Mouse (Mus musculus): ENCODE data around the gene Ank3. TPM values are rescaled to one million over a fixed set of nuclear protein-coding genes. Genes with fewer than 3 reads are reported as not detected.

Ank3 gene
- polyA plus RNA-seq, 1 experiment from 2014 or later: 21.6 TPM

GRCm38 (mm10) chr10:69917711-69918110, 519.1 kb downstream of the Ank3 start:
- TF ChIP-seq CTCF (IDR thresholded peaks at IDR 0.05; ENCODE audit: low read depth): no peak
- Histone ChIP-seq H3K4me3 (ENCODE audit: low read depth, low read length) (no peak overlapping the region), H3K27ac (ENCODE audit: low read depth, low read length) (no peak overlapping the region), H3K4me2 (replicated peaks; ENCODE audit: low read depth) (no peak overlapping the region), H3K9me3 (ENCODE audit: control insufficient read depth) (no peaks in the 10 kb centered on the region), H3K4me1 (replicated peaks; ENCODE audit: control insufficient read depth, insufficient read depth, low read length) (peaks cover 6% of the 10 kb centered on the region; the same call in 1 of the 2 replicates), H3K36me3 (ENCODE audit: control insufficient read depth, insufficient read depth) (no peaks in the 10 kb centered on the region), H3K9ac (ENCODE audit: low read depth, low read length) (no peak overlapping the region), H3K27me3 (replicated peaks; ENCODE audit: control insufficient read depth, insufficient read depth, low read length) (no peaks in the 10 kb centered on the region)
- WGBS: 92% methylated on average over 5 of the region's 5 CpGs
- ATAC-seq: no peak

- H3K4me1 ChIP-seq (replicated peaks; ENCODE audit: control insufficient read depth, insufficient read depth, low read length): peaks cover 6% of the 10 kb centered on the region; the same call in 1 of the 2 replicates
- no peaks in the 10 kb centered on the region for H3K9me3 ChIP-seq (ENCODE audit: control insufficient read depth)
- H3K4me2 ChIP-seq (replicated peaks; ENCODE audit: low read depth): no peak overlapping the region
- TF ChIP-seq CTCF (IDR thresholded peaks at IDR 0.05; ENCODE audit: low read depth): no peak
- no peaks in the 10 kb centered on the region for H3K27me3 ChIP-seq (replicated peaks; ENCODE audit: control insufficient read depth, insufficient read depth, low read length)
- H3K36me3 ChIP-seq (ENCODE audit: control insufficient read depth, insufficient read depth): no peaks in the 10 kb centered on the region
- H3K9ac ChIP-seq (ENCODE audit: low read depth, low read length): no peak overlapping the region
- no peak overlapping the region for H3K4me3 ChIP-seq (ENCODE audit: low read depth, low read length)
- H3K27ac ChIP-seq (ENCODE audit: low read depth, low read length): no peak overlapping the region
- ATAC-seq: no peak
- 97% methylated on average over 6 of the region's 6 CpGs for WGBS
Measured at GRCm38 (mm10) chr10:69918461-69919151, 520.0 kb downstream of the Ank3 start.

GRCm38 (mm10) chr10:69919152-69919492, 520.5 kb downstream of the Ank3 start:
- no peaks in the 10 kb centered on the region for H3K36me3 ChIP-seq (ENCODE audit: control insufficient read depth, insufficient read depth)
- no peak overlapping the region for H3K27ac ChIP-seq (ENCODE audit: low read depth, low read length)
- H3K4me1 ChIP-seq (replicated peaks; ENCODE audit: control insufficient read depth, insufficient read depth, low read length): peaks cover 6% of the 10 kb centered on the region; the same call in 1 of the 2 replicates
- TF ChIP-seq CTCF (IDR thresholded peaks at IDR 0.05; ENCODE audit: low read depth): no peak
- H3K9me3 ChIP-seq (ENCODE audit: control insufficient read depth): no peaks in the 10 kb centered on the region
- WGBS: 75% methylated on average over 5 of the region's 5 CpGs
- no peaks in the 10 kb centered on the region for H3K27me3 ChIP-seq (replicated peaks; ENCODE audit: control insufficient read depth, insufficient read depth, low read length)
- no peak overlapping the region for H3K9ac ChIP-seq (ENCODE audit: low read depth, low read length)
- no peak for ATAC-seq
- H3K4me3 ChIP-seq (ENCODE audit: low read depth, low read length): no peak overlapping the region
- no peak overlapping the region for H3K4me2 ChIP-seq (replicated peaks; ENCODE audit: low read depth)

GRCm38 (mm10) chr10:69919746-69920145, 521.2 kb downstream of the Ank3 start:
- Histone ChIP-seq H3K4me2 (replicated peaks; ENCODE audit: low read depth) (no peak overlapping the region), H3K9me3 (ENCODE audit: control insufficient read depth) (no peaks in the 10 kb centered on the region), H3K36me3 (ENCODE audit: control insufficient read depth, insufficient read depth) (no peaks in the 10 kb centered on the region), H3K4me3 (ENCODE audit: low read depth, low read length) (no peak overlapping the region), H3K4me1 (replicated peaks; ENCODE audit: control insufficient read depth, insufficient read depth, low read length) (peaks cover 6% of the 10 kb centered on the region; the same call in 1 of the 2 replicates), H3K27ac (ENCODE audit: low read depth, low read length) (no peak overlapping the region), H3K9ac (ENCODE audit: low read depth, low read length) (no peak overlapping the region), H3K27me3 (replicated peaks; ENCODE audit: control insufficient read depth, insufficient read depth, low read length) (no peaks in the 10 kb centered on the region)
- no peak for TF ChIP-seq CTCF (IDR thresholded peaks at IDR 0.05; ENCODE audit: low read depth)
- ATAC-seq: no peak
- 68% methylated on average over 7 of the region's 7 CpGs for WGBS

- WGBS: 71% methylated on average over 5 of the region's 5 CpGs
- H3K4me3 ChIP-seq (ENCODE audit: low read depth, low read length): no peak overlapping the region
Measured at GRCm38 (mm10) chr10:69922076-69922475, 523.5 kb downstream of the Ank3 start.

GRCm38 (mm10) chr10:69923801-69924200, 525.2 kb downstream of the Ank3 start:
- peak; percentile 63 for ATAC-seq
- H3K36me3 ChIP-seq (ENCODE audit: control insufficient read depth, insufficient read depth): no peaks in the 10 kb centered on the region
- TF ChIP-seq CTCF (IDR thresholded peaks at IDR 0.05; ENCODE audit: low read depth): no peak
- peak overlapping the region; percentile 87 for H3K27ac ChIP-seq (ENCODE audit: low read depth, low read length)
- no peaks in the 10 kb centered on the region for H3K9me3 ChIP-seq (ENCODE audit: control insufficient read depth)
- H3K4me3 ChIP-seq (ENCODE audit: low read depth, low read length): no peak overlapping the region
- no peak overlapping the region for H3K9ac ChIP-seq (ENCODE audit: low read depth, low read length)
- 10% methylated on average over 8 of the region's 8 CpGs for WGBS
- no peaks in the 10 kb centered on the region for H3K27me3 ChIP-seq (replicated peaks; ENCODE audit: control insufficient read depth, insufficient read depth, low read length)
- peak overlapping the region; percentile 66 for H3K4me2 ChIP-seq (replicated peaks; ENCODE audit: low read depth)
- no peaks in the 10 kb centered on the region for H3K4me1 ChIP-seq (replicated peaks; ENCODE audit: control insufficient read depth, insufficient read depth, low read length)

More at GRCm38 (mm10) chr10:69922076-69922475, 523.5 kb downstream of the Ank3 start:
- H3K27ac ChIP-seq (ENCODE audit: low read depth, low read length): no peak overlapping the region
- no peaks in the 10 kb centered on the region for H3K36me3 ChIP-seq (ENCODE audit: control insufficient read depth, insufficient read depth)
- no peaks in the 10 kb centered on the region for H3K9me3 ChIP-seq (ENCODE audit: control insufficient read depth)
- no peak for TF ChIP-seq CTCF (IDR thresholded peaks at IDR 0.05; ENCODE audit: low read depth)
- H3K9ac ChIP-seq (ENCODE audit: low read depth, low read length): no peak overlapping the region
- no peak for ATAC-seq
- H3K4me1 ChIP-seq (replicated peaks; ENCODE audit: control insufficient read depth, insufficient read depth, low read length): no peaks in the 10 kb centered on the region; the same call in 1 of the 2 replicates
- H3K27me3 ChIP-seq (replicated peaks; ENCODE audit: control insufficient read depth, insufficient read depth, low read length): no peaks in the 10 kb centered on the region
- H3K4me2 ChIP-seq (replicated peaks; ENCODE audit: low read depth): no peak overlapping the region

Data from intestine, postnatal 0 days (tissue).